Mouse (Mus musculus): ENCODE measurements around the gene Ift88.
"Not testable (repeated sequence)": the region's sequence is repeated elsewhere in the genome, so short reads cannot be mapped to it uniquely, and the experiment has no call there.

The Ift88 gene

GRCm38 (mm10) chr14:57459883-57460282 is 36.0 kb downstream of the Ift88 start:
- DNase-seq: no peak

GRCm38 (mm10) chr14:57460326-57460725 is 36.5 kb downstream of the Ift88 start:
- DNase-seq: not testable (repeated sequence)

GRCm38 (mm10) chr14:57462871-57463270 is 39.0 kb downstream of the Ift88 start:
- no peak for DNase-seq

GRCm38 (mm10) chr14:57475057-57475456 is 51.2 kb downstream of the Ift88 start:
- DNase-seq: no peak

GRCm38 (mm10) chr14:57482262-57482661 is 58.4 kb downstream of the Ift88 start:
- DNase-seq: no peak

GRCm38 (mm10) chr14:57484183-57484582 is 60.3 kb downstream of the Ift88 start:
- DNase-seq: no peak

GRCm38 (mm10) chr14:57489696-57490095 is 65.8 kb downstream of the Ift88 start:
- no peak for DNase-seq

- no peak for DNase-seq
These were observed 70.0 kb downstream of the Ift88 start for GRCm38 (mm10) chr14:57493840-57494239.

GRCm38 (mm10) chr14:57503729-57504128 is 79.9 kb downstream of the Ift88 start:
- no peak for DNase-seq

GRCm38 (mm10) chr14:57509554-57509953 is 85.7 kb downstream of the Ift88 start:
- DNase-seq: no peak

GRCm38 (mm10) chr14:57515156-57515762 is 91.4 kb downstream of the Ift88 start:
- no peak for DNase-seq

- no peak for DNase-seq
These were observed 93.1 kb downstream of the Ift88 start for GRCm38 (mm10) chr14:57517001-57517400.

- no peak for DNase-seq
These were observed 99.9 kb downstream of the Ift88 start for GRCm38 (mm10) chr14:57523762-57524161.

GRCm38 (mm10) chr14:57524671-57525387 is 101.0 kb downstream of the Ift88 start, which contains the start of gene Il17d:
Gene Il17d (plus strand): TSS chr14:57524777.
- DNase-seq: peak; percentile 62 to 72

- peak; percentile 82 to 89 for DNase-seq
These were observed 101.7 kb downstream of the Ift88 start for GRCm38 (mm10) chr14:57525388-57526049.

- no peak for DNase-seq
These were observed 102.3 kb downstream of the Ift88 start for GRCm38 (mm10) chr14:57526050-57526623.

- no peak for DNase-seq
These were observed 103.3 kb downstream of the Ift88 start for GRCm38 (mm10) chr14:57527122-57527521.

GRCm38 (mm10) chr14:57527598-57527997 is 103.7 kb downstream of the Ift88 start:
- DNase-seq: no peak

- DNase-seq: peak in 1 of 2 experiments; percentile 37
These were observed 105.4 kb downstream of the Ift88 start for GRCm38 (mm10) chr14:57529086-57529785.

- DNase-seq: no peak
These were observed 106.1 kb downstream of the Ift88 start for GRCm38 (mm10) chr14:57529786-57530515.

- DNase-seq: no peak
These were observed 108.7 kb downstream of the Ift88 start for GRCm38 (mm10) chr14:57532577-57532976.

GRCm38 (mm10) chr14:57533214-57533613 is 109.4 kb downstream of the Ift88 start:
- peak; percentile 80 for DNase-seq

All from kidney, postnatal 4 days (tissue).